Mouse (Mus musculus) kidney, adult 2 months (tissue): ENCODE results near the gene Kcnj14. TPM values are rescaled to one million over a fixed set of nuclear protein-coding genes. Genes with fewer than 3 reads are reported as not detected.

Experiments
- DNase-seq: peaks from one replicate; pipeline ENCODE4 v3.0.0; 2021
- H3K27ac ChIP-seq: fragments of 200-500 bp; 2 replicates; pipeline ENCODE4 v1.5.1; 2012; ENCODE audit warnings: low read depth, low read length, control low read depth, inconsistent platforms; ENCODE audit not compliant: insufficient read depth
- H3K27me3 ChIP-seq: fragments of 200-500 bp; replicated peaks from 2 replicates; pipeline ENCODE4 v1.6.1; 2012; ENCODE audit warnings: mild to moderate bottlenecking, moderate library complexity, low read length, inconsistent platforms; ENCODE audit not compliant: control insufficient read depth, insufficient read depth
- H3K36me3 ChIP-seq: fragments of 200-500 bp; 2 replicates; pipeline ENCODE4 v1.6.1; 2012; ENCODE audit warnings: mild to moderate bottlenecking, moderate library complexity, low read length, inconsistent platforms; ENCODE audit not compliant: control insufficient read depth, insufficient read depth
- H3K4me1 ChIP-seq: fragments of 200-500 bp; 2 replicates; pipeline ENCODE4 v1.6.1; 2011; ENCODE audit warnings: low read length; ENCODE audit not compliant: control insufficient read depth, insufficient read depth
- H3K4me3 ChIP-seq: fragments of 200-500 bp; 2 replicates; pipeline ENCODE4 v1.5.1; 2011; ENCODE audit warnings: mild to moderate bottlenecking, low read depth, low read length, control low read depth; ENCODE audit not compliant: insufficient read depth
- CTCF ChIP-seq: fragments of 200-500 bp; conservative IDR thresholded peaks from 2 replicates; pipeline ENCODE4 v1.5.1; 2011; ENCODE audit warnings: low read depth, mild to moderate bottlenecking, control low read depth, low read length, moderate library complexity, mixed read lengths; ENCODE audit not compliant: insufficient read depth, insufficient read length
- POLR2A ChIP-seq: fragments of 200-500 bp; IDR thresholded peaks from one replicate; pipeline ENCODE4 v1.6.1; 2011; ENCODE audit warnings: low read depth, low read length, control low read depth
- WGBS: fragments of 180-500 bp; shearing (Covaris S2); methylation state at CpG from one replicate; pipeline ENCODE4 v1.1.7; 2018; 5-methylcytosine and 5-hydroxymethylcytosine counted together
- polyA plus RNA-seq: library from polyadenylated mRNA; depleted of rRNA; stranded (reverse); fragments of >200 nt; gene quantifications from 2 replicates; pipeline ENCODE4 v1.2.3, GENCODE M21; 2012

The Kcnj14 gene
- polyA plus RNA-seq, 1 experiment: 0.28 TPM

- H3K4me1 ChIP-seq: no peaks in the 10 kb centered on the region
- DNase-seq: no peak
- no peaks in the 10 kb centered on the region for H3K36me3 ChIP-seq
- WGBS: 75% methylated on average over 12 of the region's 12 CpGs
- H3K4me3 ChIP-seq: no peak overlapping the region
- no peaks in the 10 kb centered on the region for H3K27me3 ChIP-seq
- no peak overlapping the region for H3K27ac ChIP-seq
- TF ChIP-seq POLR2A (no peak), CTCF (no peak)
These were observed 28.5 kb upstream of the Kcnj14 start for GRCm38 (mm10) chr7:45853089-45853488.

GRCm38 (mm10) chr7:45850661-45851060 lies 26.1 kb upstream of the Kcnj14 start:
- Histone ChIP-seq H3K27me3 (no peaks in the 10 kb centered on the region), H3K36me3 (no peaks in the 10 kb centered on the region), H3K4me1 (no peaks in the 10 kb centered on the region), H3K4me3 (no peak overlapping the region), H3K27ac (no peak overlapping the region)
- 77% methylated on average over 3 of the region's 3 CpGs for WGBS
- no peak for DNase-seq
- TF ChIP-seq POLR2A (no peak), CTCF (no peak)

GRCm38 (mm10) chr7:45848447-45849027 lies 24.0 kb upstream of the Kcnj14 start:
- no peak for TF ChIP-seq POLR2A
- no peak for TF ChIP-seq CTCF
- WGBS: 45% methylated on average over 6 of the region's 6 CpGs
- Histone ChIP-seq H3K4me3 (no peak overlapping the region), H3K27ac (no peak overlapping the region), H3K27me3 (no peaks in the 10 kb centered on the region), H3K36me3 (no peaks in the 10 kb centered on the region), H3K4me1 (no peaks in the 10 kb centered on the region)
- DNase-seq: no peak

GRCm38 (mm10) chr7:45842950-45843744 lies 18.6 kb upstream of the Kcnj14 start:
- 91% methylated on average over 10 of the region's 10 CpGs for WGBS
- H3K4me1 ChIP-seq: no peaks in the 10 kb centered on the region

GRCm38 (mm10) chr7:45833924-45834323 lies 9.3 kb upstream of the Kcnj14 start:
- no peak for DNase-seq
- 10% methylated on average over 31 of the region's 31 CpGs for WGBS
- 0 out of 2 replicates have a peak overlapping the region, but pooled peaks have one; percentile 17 for H3K4me3 ChIP-seq

More at GRCm38 (mm10) chr7:45842950-45843744, 18.6 kb upstream of the Kcnj14 start:
- no peak for DNase-seq
- Histone ChIP-seq H3K36me3 (no peaks in the 10 kb centered on the region), H3K4me3 (no peak overlapping the region), H3K27me3 (no peaks in the 10 kb centered on the region), H3K27ac (no peak overlapping the region)
- TF ChIP-seq CTCF (no peak), POLR2A (no peak)

GRCm38 (mm10) chr7:45833148-45833790 lies 8.7 kb upstream of the Kcnj14 start:
- TF ChIP-seq CTCF (no peak), POLR2A (no peak)
- WGBS: 2% methylated on average over 86 of the region's 86 CpGs

More at GRCm38 (mm10) chr7:45833924-45834323, 9.3 kb upstream of the Kcnj14 start:
- TF ChIP-seq CTCF (no peak), POLR2A (no peak)
- H3K27ac ChIP-seq: no peak overlapping the region
- H3K4me1 ChIP-seq: peaks cover 5% of the 10 kb centered on the region; the same call in 1 of the 2 replicates
- peaks cover 4% of the 10 kb centered on the region for H3K27me3 ChIP-seq
- H3K36me3 ChIP-seq: no peaks in the 10 kb centered on the region

GRCm38 (mm10) chr7:45832428-45832827 lies 7.8 kb upstream of the Kcnj14 start:
- Histone ChIP-seq H3K4me1 (peaks cover 5% of the 10 kb centered on the region; the same call in 1 of the 2 replicates), H3K4me3 (no peak overlapping the region), H3K27me3 (peaks cover 4% of the 10 kb centered on the region), H3K27ac (no peak overlapping the region), H3K36me3 (no peaks in the 10 kb centered on the region)
- WGBS: 12% methylated on average over 30 of the region's 30 CpGs
- no peak for DNase-seq
- no peak for TF ChIP-seq POLR2A

More at GRCm38 (mm10) chr7:45833148-45833790, 8.7 kb upstream of the Kcnj14 start:
- H3K27ac ChIP-seq: no peak overlapping the region
- DNase-seq: peak; percentile 21
- H3K27me3 ChIP-seq: peaks cover 4% of the 10 kb centered on the region
- no peaks in the 10 kb centered on the region for H3K36me3 ChIP-seq
- peaks cover 5% of the 10 kb centered on the region; the same call in 1 of the 2 replicates for H3K4me1 ChIP-seq
- peak overlapping the region; percentile 17 for H3K4me3 ChIP-seq
